Mouse (Mus musculus) mouse embryonic stem cell (cell line): ENCODE measurements around the gene Arl2bp.

Source experiments
- in situ Hi-C, 2 experiments: fragments of 300-500 bp; cut with MboI; formaldehyde crosslinking; loops; 1 replicate in 1 of 2; 3 replicates in 1 of 2; pipeline ENCODE4 v1.14.3; 2019 to 2020; ENCODE audit warnings: low sequenced_read_pairs in 2 of 2, low pct_unique_long_range_greater_than_20kb in 1 of 2, mixed read lengths in 1 of 2; ENCODE audit not compliant: unreplicated experiment in 1 of 2

Gene Arl2bp

DNA sequence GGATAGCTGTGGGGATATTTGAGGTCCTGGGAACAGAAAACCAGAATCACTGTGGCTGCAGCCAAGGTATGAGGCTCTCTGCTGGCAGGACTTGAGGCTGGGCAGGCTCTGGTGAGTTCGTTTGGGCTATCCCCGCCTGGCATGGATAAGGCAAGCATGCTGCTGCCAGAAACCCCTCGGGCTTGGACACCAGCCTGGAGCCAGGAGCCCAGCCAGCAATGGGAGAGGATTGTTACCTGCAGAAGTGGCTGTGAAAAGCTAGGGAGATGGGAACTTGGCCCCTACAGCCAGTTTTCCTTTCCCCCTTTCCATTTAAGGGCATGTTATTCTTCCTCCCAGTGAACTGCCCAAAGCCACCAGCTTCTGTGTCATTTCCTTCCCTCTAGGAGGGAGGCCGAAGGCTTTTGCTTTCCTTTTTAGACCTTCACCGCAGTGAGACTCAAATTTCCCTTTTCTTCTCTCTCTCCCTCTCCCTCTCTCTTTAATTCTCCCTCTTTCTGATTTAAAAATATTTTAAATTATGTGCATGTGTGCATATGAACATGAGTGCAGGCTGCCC lies 44.8 kb downstream of the Arl2bp start:
- in situ Hi-C loops = loop anchor here in 1 of 2 experiments (10.0 kb wide), 1 partner anchor 194 kb away; no protein-coding TSS in a partner anchor

DNA sequence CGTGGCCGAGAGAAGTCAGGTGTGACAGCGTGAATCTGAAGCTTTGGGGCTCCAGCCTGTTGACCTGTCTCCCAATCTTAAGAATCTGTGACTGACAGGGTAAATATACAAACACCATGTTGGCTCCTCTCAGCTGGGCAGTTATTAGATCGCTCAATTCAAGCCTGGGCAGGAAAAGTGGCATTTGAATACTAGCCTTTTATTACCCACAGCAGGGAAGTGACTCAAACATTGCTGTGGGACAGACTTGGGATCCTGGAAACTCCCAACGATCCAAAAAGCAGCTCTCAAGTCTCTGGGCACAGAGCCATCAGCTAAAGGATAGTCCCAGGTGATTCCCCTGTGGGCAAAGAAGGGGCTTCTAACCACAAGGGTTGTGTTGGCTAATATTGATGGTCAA lies 48.2 kb downstream of the Arl2bp start:
- in situ Hi-C loops = loop anchor here in 1 of 2 experiments (10.0 kb wide), 1 partner anchor 190 kb away; no protein-coding TSS in a partner anchor

DNA sequence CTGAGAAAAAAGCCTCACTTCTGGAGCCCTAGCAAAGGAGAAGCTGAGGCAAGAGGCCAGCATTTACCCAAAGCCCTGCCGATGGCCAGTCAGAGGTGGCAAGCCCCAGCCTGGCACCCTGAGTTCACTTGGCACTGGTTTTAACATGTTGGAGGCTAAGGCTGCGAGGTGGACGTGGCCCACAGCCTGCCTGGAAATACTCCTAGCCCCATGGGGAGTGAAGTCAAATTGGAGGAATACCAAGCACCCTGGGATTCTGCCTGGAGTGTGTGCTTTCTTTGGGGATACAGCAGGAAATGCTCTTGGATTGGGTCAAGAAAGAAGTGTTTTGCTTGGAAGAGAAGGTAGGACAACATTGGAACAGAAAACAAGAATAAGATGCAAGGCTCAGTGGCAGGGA lies 49.5 kb downstream of the Arl2bp start:
- in situ Hi-C loops = loop anchor here in 1 of 2 experiments (10.0 kb wide), 1 partner anchor 189 kb away; no protein-coding TSS in a partner anchor

- in situ Hi-C loops = loop anchor here in 1 of 2 experiments (10.0 kb wide), 1 partner anchor 188 kb away; no protein-coding TSS in a partner anchor
Measured at GRCm38 (mm10) chr8:94716841-94717240, 50.4 kb downstream of the Arl2bp start.
